Mouse (Mus musculus): ENCODE data around the gene Myo15. TPM values are rescaled to one million over a fixed set of nuclear protein-coding genes. Genes with fewer than 3 reads are reported as not detected.

Gene Myo15
- polyA plus RNA-seq, 1 experiment: 0.14 TPM

DNA sequence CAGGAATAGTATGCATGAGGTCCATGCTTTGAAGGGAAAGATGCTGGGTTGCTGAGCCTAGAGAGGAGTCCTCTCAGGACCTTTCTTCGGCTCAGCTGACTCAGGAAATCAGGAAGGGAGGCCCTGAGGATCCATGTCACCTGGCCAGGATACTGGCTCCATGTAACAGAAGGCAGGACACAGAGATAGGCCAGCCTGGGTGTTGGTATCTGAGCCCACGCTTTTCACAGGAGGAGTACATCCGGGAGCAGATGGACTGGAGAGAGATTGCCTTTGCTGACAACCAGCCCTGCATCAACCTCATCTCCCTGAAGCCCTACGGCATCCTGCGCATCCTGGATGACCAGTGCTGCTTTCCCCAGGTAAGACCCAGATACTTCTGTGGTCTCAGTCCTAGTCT lies 23.6 kb downstream of the Myo15 start:
- no peak for DNase-seq
- 88% methylated on average over 5 of the region's 5 CpGs for WGBS
- no peak overlapping the region for H3K27ac ChIP-seq (ENCODE audit: insufficient read depth, low read depth, low read length)
- no peaks in the 10 kb centered on the region for H3K27me3 ChIP-seq (replicated peaks; ENCODE audit: control insufficient read depth, insufficient read depth, low read length)
- H3K36me3 ChIP-seq (ENCODE audit: control insufficient read depth, insufficient read depth, low read length): no peaks in the 10 kb centered on the region
- TF ChIP-seq POLR2A (IDR thresholded peaks at IDR 0.05; ENCODE audit: low read depth, low read length): no peak
- no peak for TF ChIP-seq CTCF (conservative IDR thresholded peaks at IDR 0.05; ENCODE audit: insufficient read depth, insufficient read length, low read depth, low read length)
- no peaks in the 10 kb centered on the region for H3K4me1 ChIP-seq (ENCODE audit: control insufficient read depth, insufficient read depth, low read length)
- H3K4me3 ChIP-seq (ENCODE audit: insufficient read depth, low read depth, low read length): no peak overlapping the region

DNA sequence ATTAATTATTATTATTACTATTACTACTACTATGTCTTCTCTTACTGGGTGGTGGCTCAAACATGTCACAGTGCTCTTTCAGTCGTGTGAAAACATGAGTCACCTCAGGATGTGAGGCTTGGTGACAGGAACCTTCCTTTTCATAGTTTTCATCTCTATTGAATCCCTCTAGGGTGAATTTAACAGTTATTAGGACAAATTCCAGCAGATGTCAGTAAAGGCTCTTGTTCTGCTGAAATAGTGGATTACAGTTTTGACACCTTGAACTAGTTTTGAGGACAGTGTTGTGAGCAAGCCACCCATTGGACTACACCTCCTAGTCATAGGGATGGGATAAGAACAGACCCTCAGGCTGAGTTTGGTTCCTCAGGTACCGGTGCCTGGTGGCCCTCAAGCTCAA lies 26.6 kb downstream of the Myo15 start:
- no peaks in the 10 kb centered on the region for H3K27me3 ChIP-seq (replicated peaks; ENCODE audit: control insufficient read depth, insufficient read depth, low read length)
- DNase-seq: no peak
- no peak overlapping the region for H3K27ac ChIP-seq (ENCODE audit: insufficient read depth, low read depth, low read length)
- no peaks in the 10 kb centered on the region for H3K36me3 ChIP-seq (ENCODE audit: control insufficient read depth, insufficient read depth, low read length)
- H3K4me1 ChIP-seq (ENCODE audit: control insufficient read depth, insufficient read depth, low read length): no peaks in the 10 kb centered on the region
- H3K4me3 ChIP-seq (ENCODE audit: insufficient read depth, low read depth, low read length): no peak overlapping the region
- 65% methylated on average over 2 of the region's 2 CpGs for WGBS
- TF ChIP-seq CTCF (conservative IDR thresholded peaks at IDR 0.05; ENCODE audit: insufficient read depth, insufficient read length, low read depth, low read length) (no peak), POLR2A (IDR thresholded peaks at IDR 0.05; ENCODE audit: low read depth, low read length) (no peak)

DNA sequence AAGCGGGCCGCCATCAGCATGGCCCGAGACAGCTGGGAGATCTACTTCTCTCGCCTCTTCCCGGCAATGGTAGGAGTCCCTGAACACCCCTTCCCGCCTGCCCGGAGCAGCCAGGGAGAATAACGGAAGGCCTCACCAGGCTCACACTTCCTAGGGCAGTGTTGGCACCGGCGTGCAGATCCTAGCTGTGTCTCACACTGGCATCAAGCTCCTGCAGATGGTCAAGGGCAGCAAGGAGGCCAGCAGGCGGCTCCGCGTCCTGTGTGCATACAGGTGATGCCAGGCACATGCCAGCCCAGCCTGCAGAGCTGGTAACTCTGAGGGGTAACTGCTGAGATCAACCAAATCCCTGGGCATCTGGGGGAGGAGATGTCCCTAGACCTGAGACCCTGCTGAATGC lies 38.1 kb downstream of the Myo15 start:
- H3K36me3 ChIP-seq (ENCODE audit: control insufficient read depth, insufficient read depth, low read length): no peaks in the 10 kb centered on the region
- no peak overlapping the region for H3K4me3 ChIP-seq (ENCODE audit: insufficient read depth, low read depth, low read length)
- no peaks in the 10 kb centered on the region for H3K4me1 ChIP-seq (ENCODE audit: control insufficient read depth, insufficient read depth, low read length)
- WGBS: 87% methylated on average over 13 of the region's 13 CpGs
- TF ChIP-seq POLR2A (IDR thresholded peaks at IDR 0.05; ENCODE audit: low read depth, low read length) (no peak), CTCF (conservative IDR thresholded peaks at IDR 0.05; ENCODE audit: insufficient read depth, insufficient read length, low read depth, low read length) (no peak)
- H3K27me3 ChIP-seq (replicated peaks; ENCODE audit: control insufficient read depth, insufficient read depth, low read length): no peaks in the 10 kb centered on the region
- H3K27ac ChIP-seq (ENCODE audit: insufficient read depth, low read depth, low read length): no peak overlapping the region
- DNase-seq: no peak

DNA sequence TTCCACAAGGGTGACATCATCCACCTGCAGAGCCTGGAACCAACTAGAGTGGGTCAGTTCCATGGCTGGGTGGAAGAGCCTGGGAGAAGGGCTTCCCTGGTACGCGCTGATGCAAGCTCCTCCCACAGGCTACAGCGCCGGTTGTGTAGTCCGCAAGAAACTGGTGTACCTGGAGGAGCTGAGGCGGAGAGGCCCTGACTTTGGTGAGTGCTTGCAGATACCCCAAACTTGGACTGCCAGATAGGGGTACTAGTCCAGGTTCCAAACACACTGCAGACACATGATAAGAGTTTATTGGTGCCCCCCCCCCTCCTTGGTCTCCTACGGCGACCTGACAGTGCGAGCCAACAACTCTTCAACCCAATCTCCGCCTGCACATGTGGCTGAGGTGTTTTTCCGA lies 39.8 kb downstream of the Myo15 start:
- H3K4me3 ChIP-seq (ENCODE audit: insufficient read depth, low read depth, low read length): no peak overlapping the region
- DNase-seq: no peak
- H3K36me3 ChIP-seq (ENCODE audit: control insufficient read depth, insufficient read depth, low read length): no peaks in the 10 kb centered on the region
- no peaks in the 10 kb centered on the region for H3K4me1 ChIP-seq (ENCODE audit: control insufficient read depth, insufficient read depth, low read length)
- 9% methylated on average over 11 of the region's 11 CpGs for WGBS
- H3K27ac ChIP-seq (ENCODE audit: insufficient read depth, low read depth, low read length): no peak overlapping the region
- no peaks in the 10 kb centered on the region for H3K27me3 ChIP-seq (replicated peaks; ENCODE audit: control insufficient read depth, insufficient read depth, low read length)
- no peak for TF ChIP-seq CTCF (conservative IDR thresholded peaks at IDR 0.05; ENCODE audit: insufficient read depth, insufficient read length, low read depth, low read length)
- no peak for TF ChIP-seq POLR2A (IDR thresholded peaks at IDR 0.05; ENCODE audit: low read depth, low read length)

DNA sequence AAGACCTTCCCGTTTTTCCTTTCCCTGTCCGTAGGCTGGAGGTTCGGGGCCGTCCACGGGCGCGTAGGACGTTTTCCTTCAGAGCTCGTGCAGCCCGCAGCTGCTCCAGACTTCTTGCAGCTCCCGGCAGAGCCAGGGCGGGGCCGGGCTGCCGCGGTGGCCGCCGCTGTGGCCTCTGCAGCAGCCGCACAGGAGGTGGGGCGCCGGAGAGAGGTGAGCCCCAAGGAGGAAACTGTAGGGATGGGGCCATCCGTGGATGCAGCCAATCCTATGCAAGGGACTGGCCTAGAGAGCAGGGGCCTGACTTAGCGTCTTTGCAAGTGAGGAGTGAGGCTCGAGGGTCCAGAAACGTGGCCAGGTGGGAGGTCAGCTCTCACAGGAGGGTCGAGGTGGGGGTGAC lies 40.4 kb downstream of the Myo15 start:
- Histone ChIP-seq H3K27ac (ENCODE audit: insufficient read depth, low read depth, low read length) (no peak overlapping the region), H3K4me1 (ENCODE audit: control insufficient read depth, insufficient read depth, low read length) (no peaks in the 10 kb centered on the region), H3K27me3 (replicated peaks; ENCODE audit: control insufficient read depth, insufficient read depth, low read length) (no peaks in the 10 kb centered on the region), H3K36me3 (ENCODE audit: control insufficient read depth, insufficient read depth, low read length) (no peaks in the 10 kb centered on the region), H3K4me3 (ENCODE audit: insufficient read depth, low read depth, low read length) (peak overlapping the region; percentile 28)
- 4% methylated on average over 25 of the region's 25 CpGs for WGBS
- no peak for DNase-seq
- no peak for TF ChIP-seq CTCF (conservative IDR thresholded peaks at IDR 0.05; ENCODE audit: insufficient read depth, insufficient read length, low read depth, low read length)

DNA sequence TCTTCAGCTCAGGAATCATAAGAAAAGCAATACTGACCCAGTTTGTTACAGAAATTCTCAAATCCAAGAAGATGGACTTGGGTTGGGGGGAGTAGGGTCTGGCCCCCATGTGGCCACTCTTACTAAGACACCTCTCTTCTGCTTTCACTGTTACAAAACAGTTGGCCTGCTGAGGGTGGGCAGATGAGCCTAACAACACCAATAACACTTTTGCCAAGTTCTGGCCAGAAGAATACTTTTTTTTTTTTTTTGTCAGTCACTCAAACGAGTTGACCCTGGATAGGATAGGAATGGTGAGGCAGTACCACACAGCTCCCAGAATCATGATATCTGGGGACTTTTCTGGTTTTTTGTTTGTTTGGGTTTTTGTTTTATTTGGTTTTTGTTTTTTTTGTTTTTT lies 42.8 kb downstream of the Myo15 start:
- H3K27ac ChIP-seq (ENCODE audit: insufficient read depth, low read depth, low read length): no peak overlapping the region
- WGBS: 69% methylated on average over 1 of the region's 1 CpGs
- no peak for TF ChIP-seq POLR2A (IDR thresholded peaks at IDR 0.05; ENCODE audit: low read depth, low read length)
- TF ChIP-seq CTCF (conservative IDR thresholded peaks at IDR 0.05; ENCODE audit: insufficient read depth, insufficient read length, low read depth, low read length): no peak
- no peaks in the 10 kb centered on the region for H3K36me3 ChIP-seq (ENCODE audit: control insufficient read depth, insufficient read depth, low read length)
- DNase-seq: no peak
- no peak overlapping the region for H3K4me3 ChIP-seq (ENCODE audit: insufficient read depth, low read depth, low read length)
- no peaks in the 10 kb centered on the region for H3K27me3 ChIP-seq (replicated peaks; ENCODE audit: control insufficient read depth, insufficient read depth, low read length)
- no peaks in the 10 kb centered on the region for H3K4me1 ChIP-seq (ENCODE audit: control insufficient read depth, insufficient read depth, low read length)

DNA sequence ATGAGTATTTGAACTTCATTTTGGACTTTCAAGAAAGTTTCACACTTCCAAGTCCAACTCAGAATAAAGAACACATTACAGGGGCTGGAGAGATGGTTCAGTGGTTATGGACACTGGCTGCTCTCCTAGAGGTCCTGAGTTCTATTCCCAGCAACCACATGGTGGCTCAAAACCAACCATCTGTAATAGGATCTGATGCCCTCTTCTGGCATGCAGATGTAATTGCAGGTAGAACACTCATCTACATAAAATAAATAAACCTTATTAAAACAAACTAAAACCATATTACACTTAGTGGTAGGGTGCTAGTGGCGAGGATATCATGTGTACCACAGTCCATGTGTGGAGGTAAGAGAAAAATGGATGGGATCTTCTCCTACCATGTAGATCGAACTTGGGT lies 43.4 kb downstream of the Myo15 start:
- Histone ChIP-seq H3K27ac (ENCODE audit: insufficient read depth, low read depth, low read length) (no peak overlapping the region), H3K4me3 (ENCODE audit: insufficient read depth, low read depth, low read length) (no peak overlapping the region), H3K36me3 (ENCODE audit: control insufficient read depth, insufficient read depth, low read length) (no peaks in the 10 kb centered on the region), H3K27me3 (replicated peaks; ENCODE audit: control insufficient read depth, insufficient read depth, low read length) (no peaks in the 10 kb centered on the region), H3K4me1 (ENCODE audit: control insufficient read depth, insufficient read depth, low read length) (no peaks in the 10 kb centered on the region)
- TF ChIP-seq POLR2A (IDR thresholded peaks at IDR 0.05; ENCODE audit: low read depth, low read length) (no peak), CTCF (conservative IDR thresholded peaks at IDR 0.05; ENCODE audit: insufficient read depth, insufficient read length, low read depth, low read length) (peak; percentile 23; the same call in 1 of the 2 replicates)
- 89% methylated on average over 2 of the region's 2 CpGs for WGBS
- no peak for DNase-seq

DNA sequence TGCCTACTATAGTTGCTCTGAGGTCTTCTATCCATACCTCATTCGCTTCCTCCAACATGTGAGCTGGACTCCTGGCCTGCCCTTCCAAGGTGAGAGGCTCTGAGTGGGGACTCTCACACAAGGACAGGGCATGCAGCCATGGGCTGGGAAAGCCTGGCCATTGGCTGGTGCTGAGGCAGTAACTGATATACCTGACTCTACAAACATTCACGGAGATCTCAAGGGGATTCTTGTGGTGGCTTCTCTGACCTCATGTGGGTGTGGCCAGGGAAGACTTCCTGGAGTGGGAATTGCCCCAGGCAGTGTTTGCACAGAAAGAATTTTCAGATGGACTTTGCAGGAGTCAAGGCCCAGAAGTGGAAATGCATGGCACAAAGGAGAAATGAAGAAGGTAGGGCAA lies 45.8 kb downstream of the Myo15 start:
- WGBS: 67% methylated on average over 2 of the region's 2 CpGs
- DNase-seq: no peak
- no peak for TF ChIP-seq POLR2A (IDR thresholded peaks at IDR 0.05; ENCODE audit: low read depth, low read length)
- no peak for TF ChIP-seq CTCF (conservative IDR thresholded peaks at IDR 0.05; ENCODE audit: insufficient read depth, insufficient read length, low read depth, low read length)
- H3K4me3 ChIP-seq (ENCODE audit: insufficient read depth, low read depth, low read length): no peak overlapping the region
- no peaks in the 10 kb centered on the region for H3K27me3 ChIP-seq (replicated peaks; ENCODE audit: control insufficient read depth, insufficient read depth, low read length)
- H3K27ac ChIP-seq (ENCODE audit: insufficient read depth, low read depth, low read length): no peak overlapping the region
- H3K36me3 ChIP-seq (ENCODE audit: control insufficient read depth, insufficient read depth, low read length): no peaks in the 10 kb centered on the region
- no peaks in the 10 kb centered on the region for H3K4me1 ChIP-seq (ENCODE audit: control insufficient read depth, insufficient read depth, low read length)
